Mouse (Mus musculus): ENCODE results near the gene Cd247.
"Not testable (repeated sequence)": the region's sequence is repeated elsewhere in the genome, so short reads cannot be mapped to it uniquely, and the experiment has no call there.

The Cd247 gene

GRCm38 (mm10) chr1:165788511-165788910 lies at the start of gene Cd247:
Gene Cd247, plus strand, starts transcription at chr1:165788681.
- no peak for DNase-seq (ENCODE audit: extremely low read depth, insufficient read length, low spot score)

GRCm38 (mm10) chr1:165738985-165739384 lies 49.5 kb upstream of the Cd247 start:
- DNase-seq (ENCODE audit: extremely low read depth, insufficient read length, low spot score), result no peak

- DNase-seq (ENCODE audit: extremely low read depth, insufficient read length, low spot score), result no peak
These were observed 46.5 kb upstream of the Cd247 start for GRCm38 (mm10) chr1:165741989-165742388.

GRCm38 (mm10) chr1:165748053-165748452 lies 40.4 kb upstream of the Cd247 start:
- DNase-seq (ENCODE audit: extremely low read depth, insufficient read length, low spot score), result no peak

- no peak for DNase-seq (ENCODE audit: extremely low read depth, insufficient read length, low spot score)
These were observed 37.3 kb upstream of the Cd247 start for GRCm38 (mm10) chr1:165751142-165751541.

- DNase-seq (ENCODE audit: extremely low read depth, insufficient read length, low spot score), result no peak
These were observed 36.6 kb upstream of the Cd247 start for GRCm38 (mm10) chr1:165751838-165752237.

GRCm38 (mm10) chr1:165754205-165754604 lies 34.3 kb upstream of the Cd247 start:
- DNase-seq (ENCODE audit: extremely low read depth, insufficient read length, low spot score), result peak; percentile 54

- DNase-seq (ENCODE audit: extremely low read depth, insufficient read length, low spot score), result no peak
These were observed 33.3 kb upstream of the Cd247 start for GRCm38 (mm10) chr1:165755194-165755593.

- DNase-seq (ENCODE audit: extremely low read depth, insufficient read length, low spot score), result no peak
These were observed 26.8 kb upstream of the Cd247 start for GRCm38 (mm10) chr1:165761522-165762305.

- not testable (repeated sequence) for DNase-seq (ENCODE audit: extremely low read depth, insufficient read length, low spot score)
These were observed 26.0 kb upstream of the Cd247 start for GRCm38 (mm10) chr1:165762498-165762897.

- DNase-seq (ENCODE audit: extremely low read depth, insufficient read length, low spot score), result no peak
These were observed 25.4 kb upstream of the Cd247 start for GRCm38 (mm10) chr1:165762914-165763634.

GRCm38 (mm10) chr1:165763635-165764372 lies 24.7 kb upstream of the Cd247 start, which contains the start of gene Creg1:
Gene Creg1, plus strand, starts transcription at chr1:165763746.
- peak; percentile 87 for DNase-seq (ENCODE audit: extremely low read depth, insufficient read length, low spot score)

GRCm38 (mm10) chr1:165764571-165764970 lies 23.9 kb upstream of the Cd247 start:
- DNase-seq (ENCODE audit: extremely low read depth, insufficient read length, low spot score), result no peak

- no peak for DNase-seq (ENCODE audit: extremely low read depth, insufficient read length, low spot score)
These were observed 23.4 kb upstream of the Cd247 start for GRCm38 (mm10) chr1:165765041-165765440.

GRCm38 (mm10) chr1:165765651-165766294 lies 22.7 kb upstream of the Cd247 start:
- DNase-seq (ENCODE audit: extremely low read depth, insufficient read length, low spot score), result no peak

GRCm38 (mm10) chr1:165766295-165766890 lies 22.1 kb upstream of the Cd247 start:
- DNase-seq (ENCODE audit: extremely low read depth, insufficient read length, low spot score), result no peak

GRCm38 (mm10) chr1:165768894-165769512 lies 19.5 kb upstream of the Cd247 start:
- DNase-seq (ENCODE audit: extremely low read depth, insufficient read length, low spot score), result peak; percentile 50

- no peak for DNase-seq (ENCODE audit: extremely low read depth, insufficient read length, low spot score)
These were observed 18.2 kb upstream of the Cd247 start for GRCm38 (mm10) chr1:165770181-165770759.

- peak; percentile 37 for DNase-seq (ENCODE audit: extremely low read depth, insufficient read length, low spot score)
These were observed 17.0 kb upstream of the Cd247 start for GRCm38 (mm10) chr1:165771491-165771897.

Measured in 3134 (cell line).